Mouse (Mus musculus) kidney, postnatal 4 days (tissue): ENCODE measurements at regions not wholly inside any gene's neighbourhood (a gene's known extent, or its start where the extent isn't known, plus 50 kb on each side); places are given as distances from the start of the nearest gene placed in this dataset.
A peak's percentile ranks its signal among the peaks of the same experiment; 100 is the strongest.

Experiments
- DNase-seq, 2 experiments: peaks; one replicate each; pipeline ENCODE4 v3.0.0; 2021; ENCODE audit warnings: mixed read lengths in 2 of 2

GRCm38 (mm10) chr5:77481811-77482210 is 74.0 kb upstream of the Igfbp7 start:
- DNase-seq, result no peak

DNA sequence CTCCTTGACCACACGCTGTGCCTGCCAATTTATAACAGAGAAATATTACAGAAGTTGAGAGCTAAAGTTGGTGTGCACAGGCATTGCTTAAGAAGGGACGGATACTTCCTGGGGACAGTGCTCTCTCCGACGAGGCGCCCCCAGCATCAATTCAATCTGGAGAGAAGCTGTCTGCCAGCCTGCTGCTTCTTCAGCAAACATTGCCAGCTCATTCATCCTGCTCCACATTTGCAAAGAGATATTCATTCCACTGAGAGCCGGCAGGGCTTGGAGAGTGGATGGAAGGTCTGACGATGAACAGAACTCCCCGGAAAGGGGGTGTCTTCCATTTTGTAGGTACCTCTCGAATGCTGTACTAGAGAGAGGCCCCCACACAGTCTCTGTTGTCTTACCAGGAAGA is 70.0 kb upstream of the Igfbp7 start:
- no peak for DNase-seq

DNA sequence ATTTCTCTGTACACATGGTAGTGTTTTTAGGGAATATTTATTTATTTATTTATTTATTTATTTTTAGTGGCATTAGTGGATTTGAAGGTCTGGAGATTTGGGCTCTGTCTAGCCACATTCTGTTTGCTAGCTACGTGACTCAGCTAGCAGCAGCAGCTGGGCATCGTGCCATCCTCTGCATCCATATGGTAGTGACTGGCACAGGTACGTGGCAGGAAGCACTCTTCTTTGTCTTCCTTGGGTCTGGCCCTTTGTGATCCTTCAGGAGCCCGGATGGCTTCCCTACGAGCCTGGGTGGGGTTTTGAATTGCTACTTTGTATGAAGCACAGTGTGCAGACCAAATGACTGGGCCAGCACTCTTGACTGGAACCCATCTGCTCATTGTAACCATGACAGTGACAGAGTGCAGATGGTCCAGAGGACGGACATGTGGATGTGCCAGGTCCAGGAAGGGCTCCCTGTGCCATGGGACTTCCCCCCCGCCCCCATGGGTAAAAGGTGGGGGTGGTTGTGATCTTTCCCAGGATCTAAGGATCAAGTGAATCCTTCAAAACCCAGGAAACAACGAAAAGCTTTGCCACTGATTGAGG is 66.2 kb upstream of the Igfbp7 start:
- DNase-seq, result no peak

DNA sequence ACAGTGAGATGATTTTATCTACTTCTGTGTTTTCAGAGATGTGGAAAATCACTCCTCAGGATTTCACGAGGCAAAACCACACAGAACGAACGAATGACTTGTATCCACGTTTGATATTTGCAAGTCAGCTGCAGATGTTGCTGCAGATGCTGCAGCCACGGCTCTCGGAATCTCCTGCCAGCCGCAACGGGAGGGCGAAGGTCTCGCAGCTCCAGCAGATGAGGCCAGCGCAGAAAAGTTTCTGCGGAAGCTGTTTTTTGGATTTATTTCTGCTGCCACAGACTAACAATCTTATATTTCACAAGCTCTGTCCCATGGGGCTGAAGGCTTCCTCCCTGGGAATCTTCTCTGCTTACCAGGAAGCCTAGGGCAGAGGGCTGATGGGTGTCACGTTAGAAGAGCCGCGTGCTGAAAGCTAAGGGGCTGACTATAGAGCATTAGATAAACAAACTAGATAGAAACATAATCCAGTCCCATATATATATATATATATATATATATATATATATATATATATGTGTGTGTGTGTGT is 61.5 kb upstream of the Igfbp7 start:
- peak; percentile 33 to 52 for DNase-seq

GRCm38 (mm10) chr5:77468467-77468866 is 60.6 kb upstream of the Igfbp7 start:
- DNase-seq, result peak; percentile 83 to 85

- peak; percentile 88 to 89 for DNase-seq
Observed at GRCm38 (mm10) chr5:77464851-77465548, 57.2 kb upstream of the Igfbp7 start.

- DNase-seq, result peak; percentile 96 to 98
Observed at GRCm38 (mm10) chr5:77459896-77460717, 52.3 kb upstream of the Igfbp7 start.
